Mouse (Mus musculus): ENCODE data around the gene Tcte1. TPM values are rescaled to one million over a fixed set of nuclear protein-coding genes. Genes with fewer than 3 reads are reported as not detected.

Tcte1 gene
- polyA plus RNA-seq, 1 experiment from 2014 or later, result 0.14 TPM

DNA sequence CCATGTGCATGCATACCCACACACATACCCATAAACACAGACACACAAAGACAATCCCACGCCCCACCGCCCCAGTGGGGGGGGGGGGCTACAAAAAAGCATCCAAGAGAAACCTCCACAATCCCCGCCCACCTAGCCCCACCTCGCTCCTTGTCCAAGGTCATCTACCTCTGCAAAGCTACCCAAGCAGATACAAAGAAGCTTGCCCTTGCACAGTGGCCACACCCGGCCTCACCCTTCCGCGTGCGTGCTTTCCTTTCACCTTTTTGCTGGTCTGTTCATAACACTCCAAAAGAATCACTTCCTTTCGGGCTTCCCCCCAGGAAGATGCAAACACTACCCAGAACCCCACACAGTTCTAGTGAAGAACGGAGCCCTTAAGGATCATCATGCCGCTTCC is 27.8 kb upstream of the Tcte1 start:
- 79% methylated on average over 11 of the region's 11 CpGs for WGBS
- no peak overlapping the region for H3K9ac ChIP-seq
- H3K36me3 ChIP-seq, result no peaks in the 10 kb centered on the region
- no peak for ATAC-seq (replicated peaks; ENCODE audit: low FRiP score)
- H3K9me3 ChIP-seq (replicated peaks), result no peaks in the 10 kb centered on the region
- H3K27ac ChIP-seq, result no peak overlapping the region
- H3K4me2 ChIP-seq, result no peak overlapping the region
- 0 out of 2 replicates have a peak, but pooled peaks cover 3% of the 10 kb centered on the region for H3K4me1 ChIP-seq
- no peak overlapping the region for H3K4me3 ChIP-seq (replicated peaks)
- peaks cover 4% of the 10 kb centered on the region; the same call in 1 of the 2 replicates for H3K27me3 ChIP-seq

GRCm38 (mm10) chr17:45498397-45498796 is 24.8 kb upstream of the Tcte1 start:
- ATAC-seq (replicated peaks; ENCODE audit: low FRiP score), result no peak
- H3K27me3 ChIP-seq, result peaks cover 4% of the 10 kb centered on the region; the same call in 1 of the 2 replicates
- WGBS, result 82% methylated on average over 13 of the region's 13 CpGs
- no peak overlapping the region for H3K27ac ChIP-seq
- 0 out of 2 replicates have a peak, but pooled peaks cover 3% of the 10 kb centered on the region for H3K4me1 ChIP-seq
- H3K9me3 ChIP-seq (replicated peaks), result no peaks in the 10 kb centered on the region
- H3K4me3 ChIP-seq (replicated peaks), result no peak overlapping the region
- H3K36me3 ChIP-seq, result no peaks in the 10 kb centered on the region
- no peak overlapping the region for H3K4me2 ChIP-seq
- no peak overlapping the region for H3K9ac ChIP-seq

DNA sequence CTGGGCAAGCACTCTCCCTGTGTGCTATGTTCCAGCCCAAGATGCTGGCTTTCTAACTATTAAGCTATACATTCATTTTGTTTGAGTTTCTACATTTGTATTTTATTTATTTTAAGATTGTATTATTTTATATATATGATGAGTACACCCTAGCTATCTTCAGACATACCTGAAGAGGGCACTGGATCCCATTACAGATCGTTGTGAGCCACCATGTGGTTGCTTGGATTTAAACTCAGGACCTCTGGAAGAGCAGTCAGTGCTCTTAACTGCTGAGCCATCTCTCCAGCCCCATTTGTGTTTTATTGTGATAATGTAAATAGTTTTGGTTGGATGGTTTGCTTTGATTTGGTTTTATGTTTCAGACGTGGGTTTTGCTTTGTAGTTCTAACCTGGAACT is 23.7 kb upstream of the Tcte1 start:
- no peaks in the 10 kb centered on the region for H3K9me3 ChIP-seq (replicated peaks)
- H3K4me2 ChIP-seq, result no peak overlapping the region
- 0 out of 2 replicates have a peak, but pooled peaks cover 3% of the 10 kb centered on the region for H3K4me1 ChIP-seq
- no peaks in the 10 kb centered on the region for H3K36me3 ChIP-seq
- H3K4me3 ChIP-seq (replicated peaks), result no peak overlapping the region
- no peak for ATAC-seq (replicated peaks; ENCODE audit: low FRiP score)
- H3K9ac ChIP-seq, result no peak overlapping the region
- H3K27ac ChIP-seq, result no peak overlapping the region
- 42% methylated on average over 2 of the region's 2 CpGs for WGBS
- no peaks in the 10 kb centered on the region for H3K27me3 ChIP-seq

GRCm38 (mm10) chr17:45500981-45501380 is 22.3 kb upstream of the Tcte1 start:
- 0 out of 2 replicates have a peak, but pooled peaks cover under 1% of the 10 kb centered on the region for H3K4me1 ChIP-seq
- H3K4me2 ChIP-seq, result no peak overlapping the region
- no peaks in the 10 kb centered on the region for H3K27me3 ChIP-seq
- no peak overlapping the region for H3K27ac ChIP-seq
- no peak overlapping the region for H3K4me3 ChIP-seq (replicated peaks)
- WGBS, result 36% methylated on average over 4 of the region's 4 CpGs
- H3K9me3 ChIP-seq (replicated peaks), result no peaks in the 10 kb centered on the region
- no peaks in the 10 kb centered on the region for H3K36me3 ChIP-seq
- no peak overlapping the region for H3K9ac ChIP-seq
- no peak for ATAC-seq (replicated peaks; ENCODE audit: low FRiP score)

DNA sequence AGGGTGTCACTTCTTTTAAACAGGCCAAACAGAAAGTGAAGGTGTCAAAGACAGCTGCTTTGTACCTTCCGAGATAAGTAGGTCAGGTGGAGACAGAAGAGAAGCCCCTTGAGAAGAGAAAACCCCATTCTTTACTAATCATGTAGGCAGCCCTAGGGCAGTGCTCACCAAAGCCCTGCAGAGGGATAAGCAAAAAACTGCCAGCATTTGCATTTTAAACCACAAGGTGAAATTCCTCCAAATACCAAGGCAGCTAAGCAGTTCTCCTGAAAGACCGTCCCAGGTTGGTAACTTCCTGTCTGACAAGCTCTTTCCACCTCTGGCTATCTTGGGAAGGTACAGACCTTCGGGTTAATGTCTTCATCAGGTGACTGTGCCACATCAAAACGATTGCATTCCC is 20.9 kb upstream of the Tcte1 start:
- Histone ChIP-seq H3K27ac (no peak overlapping the region), H3K4me2 (no peak overlapping the region), H3K4me3 (replicated peaks) (no peak overlapping the region), H3K36me3 (no peaks in the 10 kb centered on the region), H3K9me3 (replicated peaks) (no peaks in the 10 kb centered on the region), H3K9ac (no peak overlapping the region), H3K27me3 (no peaks in the 10 kb centered on the region), H3K4me1 (peaks cover 10% of the 10 kb centered on the region)
- ATAC-seq (replicated peaks; ENCODE audit: low FRiP score), result no peak
- WGBS, result 67% methylated on average over 4 of the region's 4 CpGs

DNA sequence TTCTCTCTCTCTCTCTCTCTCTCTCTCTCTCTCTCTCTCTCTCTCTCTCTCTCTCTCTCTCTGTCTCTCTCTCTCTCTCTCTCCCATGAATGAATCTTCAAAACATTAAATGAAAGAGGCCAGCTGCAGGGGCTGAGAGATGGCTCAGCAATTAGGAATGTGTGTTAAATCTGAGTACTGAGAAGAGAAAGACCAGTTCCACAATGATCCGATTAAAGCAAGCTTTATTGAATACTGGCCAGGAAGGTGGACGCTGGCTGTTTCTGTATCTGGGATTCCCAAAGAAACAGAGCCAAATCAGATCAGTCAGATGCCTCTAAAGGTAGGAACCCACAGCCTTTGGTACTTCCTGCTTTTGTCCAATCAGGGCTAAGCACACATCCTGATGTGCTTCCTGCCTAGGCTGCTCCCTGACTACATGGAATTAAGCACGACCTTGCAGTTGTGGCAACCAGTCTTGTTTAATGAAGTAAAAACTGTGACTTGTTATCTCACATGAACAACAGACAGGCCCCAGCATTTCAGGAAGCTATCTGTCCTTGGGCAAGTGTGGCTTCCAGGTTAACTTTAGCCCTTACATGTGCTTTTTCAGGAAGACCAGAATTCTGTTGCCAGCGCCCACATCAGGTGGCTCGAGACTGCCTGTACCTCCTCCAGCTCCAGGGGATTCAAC is 19.8 kb upstream of the Tcte1 start:
- Histone ChIP-seq H3K36me3 (peaks cover 1% of the 10 kb centered on the region; the same call in 1 of the 2 replicates), H3K4me1 (peaks cover 15% of the 10 kb centered on the region), H3K9ac (no peak overlapping the region), H3K27ac (no peak overlapping the region), H3K27me3 (no peaks in the 10 kb centered on the region), H3K4me2 (no peak overlapping the region), H3K4me3 (replicated peaks) (no peak overlapping the region), H3K9me3 (replicated peaks) (no peaks in the 10 kb centered on the region)
- ATAC-seq (replicated peaks; ENCODE audit: low FRiP score), result no peak
- 54% methylated on average over 5 of the region's 5 CpGs for WGBS

DNA sequence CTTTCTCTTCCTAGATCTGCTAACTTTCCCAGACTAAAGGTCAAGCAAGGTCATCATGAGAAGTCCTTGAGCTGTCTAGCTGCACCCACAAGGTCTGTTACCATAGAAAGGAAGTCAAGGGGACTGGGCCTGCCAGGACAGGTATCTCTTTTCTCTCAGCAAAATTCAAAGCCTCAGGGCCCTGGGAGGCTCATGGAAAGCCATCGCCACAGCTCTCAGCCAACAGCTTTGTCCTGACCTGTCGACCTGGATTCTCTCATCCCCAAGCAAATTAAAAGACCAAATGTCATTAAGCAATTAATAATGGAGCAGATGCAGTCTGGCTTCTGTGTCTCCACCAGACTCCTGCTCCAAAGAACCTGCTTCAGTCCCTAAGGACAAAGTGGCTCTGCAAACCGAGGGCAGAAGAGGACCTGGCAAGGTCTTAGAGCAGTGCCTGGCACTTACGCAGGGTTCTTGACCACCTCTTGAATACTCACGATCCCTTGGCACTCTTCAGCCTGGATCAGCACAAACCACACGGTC is 17.2 kb upstream of the Tcte1 start:
- peaks cover 15% of the 10 kb centered on the region for H3K4me1 ChIP-seq
- no peaks in the 10 kb centered on the region for H3K27me3 ChIP-seq
- 66% methylated on average over 6 of the region's 6 CpGs for WGBS
- peak overlapping the region; percentile 24; the same call in 1 of the 2 replicates for H3K9ac ChIP-seq
- no peak overlapping the region for H3K4me3 ChIP-seq (replicated peaks)
- no peak overlapping the region for H3K27ac ChIP-seq
- H3K4me2 ChIP-seq, result no peak overlapping the region
- H3K9me3 ChIP-seq (replicated peaks), result no peaks in the 10 kb centered on the region
- ATAC-seq (replicated peaks; ENCODE audit: low FRiP score), result no peak
- peaks cover 25% of the 10 kb centered on the region for H3K36me3 ChIP-seq

GRCm38 (mm10) chr17:45506700-45507189 is 16.5 kb upstream of the Tcte1 start, which contains the start of gene Aars2:
Aars2 (plus strand) TSS chr17:45506841.
- peak within 1 kb of the TSS; percentile 58 for H3K4me2 ChIP-seq
- peak within 1 kb of the TSS; percentile 87 for H3K27ac ChIP-seq
- H3K27me3 ChIP-seq, result no peaks in the 10 kb centered on the region
- H3K9ac ChIP-seq, result peak within 1 kb of the TSS; percentile 65
- H3K9me3 ChIP-seq (replicated peaks), result no peaks in the 10 kb centered on the region
- peaks cover 28% of the 10 kb centered on the region for H3K36me3 ChIP-seq
- peak within 1 kb of the TSS; percentile 82 for H3K4me3 ChIP-seq (replicated peaks)
- under 1% methylated on average over 42 of the region's 42 CpGs for WGBS
- peak; percentile 94 for ATAC-seq (replicated peaks; ENCODE audit: low FRiP score)
- H3K4me1 ChIP-seq, result peaks cover 15% of the 10 kb centered on the region

GRCm38 (mm10) chr17:45510871-45511270 is 12.4 kb upstream of the Tcte1 start:
- ATAC-seq (replicated peaks; ENCODE audit: low FRiP score), result no peak

DNA sequence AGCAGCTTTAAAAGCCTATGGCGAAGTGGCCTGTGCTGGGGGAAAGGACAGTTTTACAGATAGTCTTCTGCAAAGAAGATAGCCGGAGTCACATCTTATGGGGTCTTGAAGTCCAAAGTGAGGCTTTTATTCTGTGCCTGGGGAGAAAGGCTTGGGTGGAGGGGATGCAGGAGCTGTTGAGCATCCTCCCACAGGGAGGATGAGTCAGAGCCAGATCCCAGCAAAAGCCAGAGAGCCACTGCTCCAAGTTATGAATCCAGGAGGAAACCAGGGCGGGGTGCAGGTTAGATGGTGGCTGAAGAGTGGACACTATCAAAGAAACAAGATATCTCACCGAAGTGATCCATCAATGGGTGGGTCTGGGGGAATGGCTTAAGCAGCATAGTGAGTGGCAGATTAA is 11.5 kb upstream of the Tcte1 start:
- no peak for ATAC-seq (replicated peaks; ENCODE audit: low FRiP score)
- Histone ChIP-seq H3K4me1 (peaks cover 9% of the 10 kb centered on the region), H3K4me3 (replicated peaks) (no peak overlapping the region), H3K27me3 (no peaks in the 10 kb centered on the region), H3K9ac (no peak overlapping the region), H3K4me2 (no peak overlapping the region), H3K27ac (no peak overlapping the region), H3K36me3 (peaks cover 28% of the 10 kb centered on the region), H3K9me3 (replicated peaks) (no peaks in the 10 kb centered on the region)
- 92% methylated on average over 4 of the region's 4 CpGs for WGBS

More at GRCm38 (mm10) chr17:45510871-45511270, 12.4 kb upstream of the Tcte1 start:
- Histone ChIP-seq H3K27ac (no peak overlapping the region), H3K9me3 (replicated peaks) (no peaks in the 10 kb centered on the region), H3K4me3 (replicated peaks) (no peak overlapping the region), H3K27me3 (no peaks in the 10 kb centered on the region), H3K4me1 (peaks cover 15% of the 10 kb centered on the region), H3K36me3 (peaks cover 28% of the 10 kb centered on the region), H3K4me2 (no peak overlapping the region), H3K9ac (no peak overlapping the region)
- WGBS, result 95% methylated on average over 4 of the region's 4 CpGs

GRCm38 (mm10) chr17:45515204-45515726 is 8.0 kb upstream of the Tcte1 start:
- WGBS, result 64% methylated on average over 15 of the region's 15 CpGs

GRCm38 (mm10) chr17:45515806-45516205 is 7.4 kb upstream of the Tcte1 start:
- Histone ChIP-seq H3K4me1 (no peaks in the 10 kb centered on the region), H3K27ac (no peak overlapping the region), H3K27me3 (no peaks in the 10 kb centered on the region), H3K36me3 (peaks cover 39% of the 10 kb centered on the region), H3K4me2 (no peak overlapping the region), H3K9ac (no peak overlapping the region), H3K4me3 (replicated peaks) (no peak overlapping the region), H3K9me3 (replicated peaks) (no peaks in the 10 kb centered on the region)
- 86% methylated on average over 10 of the region's 10 CpGs for WGBS
- ATAC-seq (replicated peaks; ENCODE audit: low FRiP score), result no peak

More at GRCm38 (mm10) chr17:45515204-45515726, 8.0 kb upstream of the Tcte1 start:
- no peaks in the 10 kb centered on the region for H3K27me3 ChIP-seq
- ATAC-seq (replicated peaks; ENCODE audit: low FRiP score), result no peak
- peaks cover 41% of the 10 kb centered on the region for H3K36me3 ChIP-seq
- H3K9ac ChIP-seq, result no peak overlapping the region
- H3K27ac ChIP-seq, result no peak overlapping the region
- H3K9me3 ChIP-seq (replicated peaks), result no peaks in the 10 kb centered on the region
- H3K4me3 ChIP-seq (replicated peaks), result no peak overlapping the region
- no peak overlapping the region for H3K4me2 ChIP-seq
- H3K4me1 ChIP-seq, result no peaks in the 10 kb centered on the region
